Mouse (Mus musculus) heart, postnatal 0 days (tissue): ENCODE data around the gene Clec1a. TPM values are rescaled to one million over a fixed set of nuclear protein-coding genes. Genes with fewer than 3 reads are reported as not detected.

Experiments
- ATAC-seq: fragments of 200-750 bp; cut with Nextera tagmentation; 2 replicates; pipeline ENCODE4 v1.8.0; 2017; ENCODE audit warnings: low read depth, moderate number of reproducible peaks, moderate library complexity; ENCODE audit not compliant: insufficient read depth
- DNase-seq: peaks from one replicate; pipeline ENCODE4 v3.0.0-alpha.2; 2016; ENCODE audit warnings: low spot score
- H3K27ac ChIP-seq: fragments of 300-500 bp; sonication (generic); 2 replicates; pipeline ENCODE4 v1.5.1; 2014; ENCODE audit warnings: low read depth, mild to moderate bottlenecking
- H3K27me3 ChIP-seq: fragments of 300-500 bp; sonication (generic); 2 replicates; pipeline ENCODE4 v1.6.1; 2014; ENCODE audit warnings: low read length, mixed read lengths; ENCODE audit not compliant: control insufficient read depth, insufficient read depth
- H3K36me3 ChIP-seq: fragments of 300-500 bp; sonication (generic); replicated peaks from 2 replicates; pipeline ENCODE4 v1.6.1; 2014; ENCODE audit warnings: low read length, mixed read lengths; ENCODE audit not compliant: control insufficient read depth, insufficient read depth
- H3K4me1 ChIP-seq: fragments of 300-500 bp; sonication (generic); 2 replicates; pipeline ENCODE4 v1.6.1; 2014; ENCODE audit warnings: antibody characterized with exemption; ENCODE audit not compliant: control insufficient read depth, insufficient read depth
- H3K4me2 ChIP-seq: fragments of 300-500 bp; sonication (generic); 2 replicates; pipeline ENCODE4 v1.6.1; 2014; ENCODE audit warnings: low read depth, mild to moderate bottlenecking, low read length, moderate library complexity
- H3K4me3 ChIP-seq: fragments of 300-500 bp; sonication (generic); 2 replicates; pipeline ENCODE4 v1.5.1; 2014; ENCODE audit warnings: low read depth, low read length
- H3K9ac ChIP-seq: fragments of 300-500 bp; sonication (generic); replicated peaks from 2 replicates; pipeline ENCODE4 v1.6.1; 2014; ENCODE audit warnings: low read depth, low read length, mixed read lengths
- H3K9me3 ChIP-seq: fragments of 300-500 bp; sonication (generic); replicated peaks from 2 replicates; pipeline ENCODE4 v1.6.1; 2016; ENCODE audit warnings: low read length; ENCODE audit not compliant: control insufficient read depth
- CTCF ChIP-seq: IDR thresholded peaks from 2 replicates; pipeline ENCODE4 v1.5.1; 2016; ENCODE audit warnings: antibody characterized with exemption, control low read depth, low read depth
- EP300 ChIP-seq: IDR thresholded peaks from 2 replicates; pipeline ENCODE4 v1.6.1; 2016; ENCODE audit warnings: antibody characterized with exemption, low read depth
- WGBS: fragments of 180-500 bp; shearing (Covaris S2); extraction: QIAGEN DNeasy Blood & Tissue Kit; methylation state at CpG from one replicate; pipeline ENCODE4 v1.1.7; 2014; 5-methylcytosine and 5-hydroxymethylcytosine counted together
- polyA plus RNA-seq: library from polyadenylated mRNA; unstranded; fragments of >200 nt; fragmentation: Nextera tagmentation; extraction: Ambion mirVana; gene quantifications from 2 replicates; pipeline ENCODE4 v1.2.1, GENCODE M21; 2015
- total RNA-seq: library from RNA; depleted of rRNA; stranded (reverse); fragments of >200 nt; gene quantifications from 2 replicates; pipeline ENCODE4 v1.2.3, GENCODE M21; 2014; ENCODE audit warnings: low replicate concordance; rRNA removed

Gene Clec1a
- total and polyA plus RNA-seq, 2 experiments from 2014 or later, result 8.9 to 9.1 TPM

DNA sequence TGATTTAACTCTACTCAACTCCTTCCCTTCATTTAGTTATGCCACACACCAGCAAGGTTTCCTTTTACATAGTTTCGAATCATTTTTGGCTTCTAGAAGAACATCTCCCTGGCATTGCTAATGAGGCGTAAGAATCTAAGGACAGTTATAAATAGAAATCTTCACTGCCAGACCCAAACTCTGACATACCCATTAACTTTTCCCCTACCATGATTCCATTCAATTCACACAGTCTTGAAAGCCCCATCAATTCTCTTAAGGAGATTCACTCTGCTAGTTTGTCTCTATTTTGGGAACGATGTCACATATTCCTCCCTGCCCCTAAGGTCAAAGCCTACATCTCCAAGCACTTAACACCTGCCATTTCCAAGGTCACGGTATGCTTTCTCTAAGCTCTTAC, 66.8 kb downstream of the Clec1a start:
- Histone ChIP-seq H3K27ac (no peak overlapping the region), H3K27me3 (no peaks in the 10 kb centered on the region), H3K9me3 (no peaks in the 10 kb centered on the region), H3K9ac (no peak overlapping the region), H3K36me3 (no peaks in the 10 kb centered on the region), H3K4me1 (no peaks in the 10 kb centered on the region), H3K4me2 (no peak overlapping the region), H3K4me3 (no peak overlapping the region)
- ATAC-seq (no peak), DNase-seq (no peak)
- no peak for TF ChIP-seq CTCF
- TF ChIP-seq EP300, result no peak
- 58% methylated on average over 4 of the region's 4 CpGs for WGBS

- no peak overlapping the region for H3K4me2 ChIP-seq
- H3K9ac ChIP-seq, result no peak overlapping the region
- no peaks in the 10 kb centered on the region for H3K9me3 ChIP-seq
- H3K4me1 ChIP-seq, result no peaks in the 10 kb centered on the region
- ATAC-seq (no peak), DNase-seq (no peak)
- no peak for TF ChIP-seq EP300
- TF ChIP-seq CTCF, result no peak
- H3K27ac ChIP-seq, result no peak overlapping the region
- 55% methylated on average over 3 of the region's 3 CpGs for WGBS
- no peak overlapping the region for H3K4me3 ChIP-seq
- no peaks in the 10 kb centered on the region for H3K36me3 ChIP-seq
- H3K27me3 ChIP-seq, result no peaks in the 10 kb centered on the region
These were observed 68.3 kb downstream of the Clec1a start for GRCm38 (mm10) chr6:129383466-129383865.

DNA sequence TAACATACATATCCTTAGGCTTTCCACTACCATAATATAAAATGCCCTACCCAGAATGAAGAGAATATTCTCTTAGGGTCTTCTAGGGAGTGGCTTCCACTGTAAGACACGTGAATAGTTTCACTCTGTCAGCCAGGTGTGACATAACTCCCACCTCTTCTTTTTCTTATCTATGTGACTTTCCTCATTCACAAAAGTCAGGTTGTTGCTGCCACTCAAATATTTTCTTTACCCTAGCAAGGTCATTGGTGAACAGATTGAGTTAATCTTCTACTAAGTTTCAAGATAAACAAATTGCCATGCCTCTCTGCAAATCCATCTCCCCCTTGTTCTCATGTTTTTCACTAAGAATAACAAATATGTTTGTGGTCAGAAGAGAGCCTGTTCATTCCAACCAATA, 70.1 kb downstream of the Clec1a start:
- no peak overlapping the region for H3K27ac ChIP-seq
- H3K9me3 ChIP-seq, result no peaks in the 10 kb centered on the region
- H3K4me1 ChIP-seq, result no peaks in the 10 kb centered on the region
- no peak overlapping the region for H3K4me2 ChIP-seq
- no peak overlapping the region for H3K9ac ChIP-seq
- ATAC-seq (no peak), DNase-seq (no peak)
- no peak overlapping the region for H3K4me3 ChIP-seq
- H3K36me3 ChIP-seq, result no peaks in the 10 kb centered on the region
- no peaks in the 10 kb centered on the region for H3K27me3 ChIP-seq
- 57% methylated on average over 1 of the region's 1 CpGs for WGBS
- no peak for TF ChIP-seq CTCF
- no peak for TF ChIP-seq EP300

DNA sequence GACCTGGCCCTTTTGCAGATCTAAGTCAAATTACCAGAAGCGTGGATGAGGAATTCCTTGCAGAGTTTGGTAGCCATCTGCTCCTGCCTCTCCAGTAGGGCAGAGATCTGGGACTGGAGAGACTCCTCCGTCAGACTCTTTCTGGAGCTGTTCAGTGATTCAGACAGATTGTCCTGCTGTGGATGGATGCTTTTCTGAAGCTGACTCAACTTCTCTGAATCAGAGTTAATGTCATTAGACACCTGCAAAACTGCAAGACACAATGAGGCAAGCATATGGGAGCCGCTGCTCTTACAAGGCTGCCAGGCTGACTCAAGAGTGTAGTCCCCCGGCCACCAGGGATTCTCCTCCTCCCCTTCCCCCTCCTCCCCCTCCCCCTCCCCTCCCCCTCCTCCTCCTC, 71.3 kb downstream of the Clec1a start:
- no peak overlapping the region for H3K9ac ChIP-seq
- ATAC-seq (no peak), DNase-seq (no peak)
- no peaks in the 10 kb centered on the region for H3K36me3 ChIP-seq
- 57% methylated on average over 4 of the region's 4 CpGs for WGBS
- no peak overlapping the region for H3K27ac ChIP-seq
- 0 out of 2 replicates have a peak, but pooled peaks cover 4% of the 10 kb centered on the region for H3K9me3 ChIP-seq
- no peak overlapping the region for H3K4me3 ChIP-seq
- no peaks in the 10 kb centered on the region for H3K4me1 ChIP-seq
- TF ChIP-seq CTCF (no peak), EP300 (no peak)
- no peaks in the 10 kb centered on the region for H3K27me3 ChIP-seq
- H3K4me2 ChIP-seq, result no peak overlapping the region

DNA sequence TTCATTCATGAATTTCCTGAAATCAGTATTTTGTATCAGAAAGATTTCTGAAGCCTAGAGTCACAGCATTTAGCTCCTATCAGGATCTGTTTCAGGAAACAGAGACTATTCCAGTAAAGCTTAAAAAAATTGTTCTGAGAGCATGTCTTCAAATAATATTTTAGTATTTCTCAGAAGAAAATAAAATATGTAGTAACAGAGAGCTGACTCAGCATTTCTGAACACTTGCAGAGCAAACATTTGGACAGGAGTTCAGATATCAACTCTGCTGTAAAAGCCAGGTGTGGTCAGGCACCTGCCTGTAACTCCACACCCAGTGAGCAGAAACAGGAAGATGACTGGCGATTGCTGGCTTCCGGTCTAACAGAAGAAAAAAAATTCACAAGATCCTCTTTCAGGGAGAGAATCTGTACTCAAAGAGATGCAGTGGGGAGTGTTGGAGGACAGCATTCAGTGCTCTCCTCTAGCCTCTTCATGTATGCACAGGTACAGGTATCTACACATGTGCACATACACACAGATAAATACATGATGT, 76.8 kb downstream of the Clec1a start:
- ATAC-seq, result no peak
- H3K9ac ChIP-seq, result no peak overlapping the region
- no peak for DNase-seq
- no peak overlapping the region for H3K27ac ChIP-seq
- H3K9me3 ChIP-seq, result 0 out of 2 replicates have a peak, but pooled peaks cover 4% of the 10 kb centered on the region
- TF ChIP-seq CTCF, result no peak
- no peak for TF ChIP-seq EP300
- no peak overlapping the region for H3K4me3 ChIP-seq
- H3K27me3 ChIP-seq, result no peaks in the 10 kb centered on the region
- no peak overlapping the region for H3K4me2 ChIP-seq
- H3K36me3 ChIP-seq, result no peaks in the 10 kb centered on the region
- 63% methylated on average over 2 of the region's 2 CpGs for WGBS
- H3K4me1 ChIP-seq, result no peaks in the 10 kb centered on the region

Other genes starting within 250 kb of the Clec1a start
- gene Cd69, start 176.6 kb downstream of the Clec1a start, total RNA-seq, result not detected in 2 replicates
- not detected in 2 replicates for gene Cd69, start 176.6 kb downstream of the Clec1a start, polyA plus RNA-seq
- not detected in 2 replicates for gene 4922502D21Rik, start 120.2 kb downstream of the Clec1a start, total RNA-seq
- not detected in 2 replicates for gene 4922502D21Rik, start 120.2 kb downstream of the Clec1a start, polyA plus RNA-seq
- gene Clec12a, start 109.3 kb downstream of the Clec1a start, total RNA-seq, result not detected in 2 replicates
- gene Clec12a, start 109.3 kb downstream of the Clec1a start, polyA plus RNA-seq, result 0.36 and 0.37 TPM in 2 replicates
- gene Clec12b, start 66.1 kb downstream of the Clec1a start, total RNA-seq, result not detected in 2 replicates
- 0.11 and 0.16 TPM in 2 replicates for gene Clec12b, start 66.1 kb downstream of the Clec1a start, polyA plus RNA-seq
- gene Clec1b, start 54.7 kb downstream of the Clec1a start, total RNA-seq, result 0.15 TPM in 1 of 2 replicates, not detected in the other
- 2.5 and 2.7 TPM in 2 replicates for gene Clec1b, start 54.7 kb downstream of the Clec1a start, polyA plus RNA-seq
- gene Clec9a, start 43.1 kb downstream of the Clec1a start, total RNA-seq, result not detected in 2 replicates
- gene Clec9a, start 43.1 kb downstream of the Clec1a start, polyA plus RNA-seq, result 0.22 and 0.23 TPM in 2 replicates
- 0.35 and 1.9 TPM in 2 replicates for gene Olr1, start 55.2 kb upstream of the Clec1a start, total RNA-seq
- 0.27 TPM in 2 replicates for gene Olr1, start 55.2 kb upstream of the Clec1a start, polyA plus RNA-seq
- not detected in 2 replicates for gene Tmem52b, start 60.6 kb upstream of the Clec1a start, total RNA-seq
- gene Tmem52b, start 60.6 kb upstream of the Clec1a start, polyA plus RNA-seq, result not detected in 2 replicates
- gene Gabarapl1, start 81.2 kb upstream of the Clec1a start, total RNA-seq, result 63.3 and 73.2 TPM in 2 replicates
- 41.8 and 52.7 TPM in 2 replicates for gene Gabarapl1, start 81.2 kb upstream of the Clec1a start, polyA plus RNA-seq
- gene Klre1, start 125.9 kb upstream of the Clec1a start, total RNA-seq, result not detected in 2 replicates
- not detected in 2 replicates for gene Klre1, start 125.9 kb upstream of the Clec1a start, polyA plus RNA-seq
- gene Klrd1, start 139.8 kb upstream of the Clec1a start, total RNA-seq, result not detected in 2 replicates
- 0.15 and 0.30 TPM in 2 replicates for gene Klrd1, start 139.8 kb upstream of the Clec1a start, polyA plus RNA-seq
- gene Klrk1, start 171.9 kb upstream of the Clec1a start, total RNA-seq, result not detected in 2 replicates
- 0.10 and 0.11 TPM in 2 replicates for gene Klrk1, start 171.9 kb upstream of the Clec1a start, polyA plus RNA-seq
- not detected in 2 replicates for gene Klrc3, start 191.3 kb upstream of the Clec1a start, total RNA-seq
- gene Klrc3, start 191.3 kb upstream of the Clec1a start, polyA plus RNA-seq, result not detected in 2 replicates
- not detected in 2 replicates for gene Klrc2, start 208.7 kb upstream of the Clec1a start, total RNA-seq
- gene Klrc2, start 208.7 kb upstream of the Clec1a start, polyA plus RNA-seq, result not detected in 2 replicates
- gene Klrc1, start 227.0 kb upstream of the Clec1a start, total RNA-seq, result not detected in 2 replicates
- gene Klrc1, start 227.0 kb upstream of the Clec1a start, polyA plus RNA-seq, result not detected in 2 replicates